Mouse (Mus musculus): Measurements from ENCODE around the gene Zfand4. TPM values are rescaled to one million over a fixed set of nuclear protein-coding genes. Genes with fewer than 3 reads are reported as not detected.

Gene Zfand4
- polyA plus RNA-seq, 1 experiment from 2014 or later: 6.7 TPM

DNA sequence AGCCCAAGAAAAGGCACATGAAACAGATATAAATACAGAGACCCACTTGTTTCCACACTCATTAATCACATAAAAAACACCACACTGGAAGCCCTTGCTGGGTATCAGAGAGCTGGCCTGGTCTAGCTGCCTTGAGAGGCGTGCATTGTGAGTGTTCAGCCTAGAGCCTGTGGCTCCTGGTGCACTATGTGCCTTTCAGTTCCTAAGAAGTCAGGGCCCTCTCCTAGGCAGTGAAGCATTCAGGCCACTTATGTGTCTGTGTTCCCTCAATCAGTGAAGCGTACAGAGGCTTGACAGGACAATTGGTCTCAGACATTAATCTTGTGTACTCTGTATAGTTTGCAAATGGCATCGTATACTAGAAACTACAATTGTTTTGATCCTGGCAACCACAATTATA is 19.3 kb downstream of the Zfand4 start:
- Histone ChIP-seq H3K4me2 (ENCODE audit: low read depth, low read length) (no peak overlapping the region), H3K4me3 (ENCODE audit: low read depth, low read length) (no peak overlapping the region), H3K4me1 (ENCODE audit: control insufficient read depth, insufficient read depth, low read length) (no peaks in the 10 kb centered on the region), H3K27me3 (ENCODE audit: control insufficient read depth, insufficient read depth, low read length) (no peaks in the 10 kb centered on the region), H3K9me3 (ENCODE audit: control insufficient read depth, low read length) (no peaks in the 10 kb centered on the region), H3K9ac (replicated peaks; ENCODE audit: low read depth, low read length) (no peak overlapping the region), H3K27ac (ENCODE audit: low read depth, low read length) (no peak overlapping the region), H3K36me3 (ENCODE audit: control insufficient read depth, insufficient read depth, low read length) (no peaks in the 10 kb centered on the region)
- no peak for ATAC-seq (ENCODE audit: low read depth)
- 44% methylated on average over 3 of the region's 3 CpGs for WGBS

GRCm38 (mm10) chr6:116286321-116286720 is 22.3 kb downstream of the Zfand4 start:
- 95% methylated on average over 4 of the region's 4 CpGs for WGBS
- ATAC-seq (ENCODE audit: low read depth): no peak

DNA sequence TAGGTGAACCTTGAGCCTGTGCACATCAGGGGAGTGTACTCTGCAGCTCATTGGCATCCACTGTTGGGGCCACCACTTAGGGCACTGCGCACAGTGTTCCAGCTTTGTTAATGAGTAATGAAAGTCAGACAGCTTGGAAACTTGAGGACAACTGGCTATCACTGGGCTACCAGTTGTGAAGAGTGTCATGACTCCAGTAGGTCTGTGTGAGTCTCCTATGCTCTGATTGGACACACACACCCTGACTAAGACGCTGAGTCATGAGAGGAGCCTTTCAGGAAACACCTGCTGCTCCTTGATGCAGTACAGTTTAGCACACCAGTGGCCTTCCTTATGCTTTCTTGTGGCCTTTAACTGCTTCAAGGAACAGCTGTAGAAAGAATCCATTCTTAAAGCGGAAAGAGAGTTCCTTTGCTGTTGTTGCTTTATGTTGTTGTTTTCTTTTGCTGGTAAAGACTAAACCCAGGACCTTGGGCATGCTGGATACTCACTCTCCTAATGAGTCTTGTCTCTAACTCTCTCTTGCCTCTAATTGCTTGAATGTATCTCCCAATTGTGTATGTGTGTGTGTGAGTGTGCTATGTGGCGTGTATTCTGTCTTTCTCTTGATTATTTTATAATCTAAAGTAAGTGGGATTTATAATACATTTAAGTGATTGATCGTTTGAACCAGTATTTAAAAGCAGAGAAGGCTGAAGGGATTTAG is 23.0 kb downstream of the Zfand4 start:
- H3K4me1 ChIP-seq (ENCODE audit: control insufficient read depth, insufficient read depth, low read length): no peaks in the 10 kb centered on the region
- WGBS: 81% methylated on average over 5 of the region's 5 CpGs
- H3K9ac ChIP-seq (replicated peaks; ENCODE audit: low read depth, low read length): no peak overlapping the region

More at GRCm38 (mm10) chr6:116286321-116286720, 22.3 kb downstream of the Zfand4 start:
- H3K4me2 ChIP-seq (ENCODE audit: low read depth, low read length): no peak overlapping the region
- H3K36me3 ChIP-seq (ENCODE audit: control insufficient read depth, insufficient read depth, low read length): no peaks in the 10 kb centered on the region
- no peaks in the 10 kb centered on the region for H3K27me3 ChIP-seq (ENCODE audit: control insufficient read depth, insufficient read depth, low read length)
- no peak overlapping the region for H3K9ac ChIP-seq (replicated peaks; ENCODE audit: low read depth, low read length)
- H3K4me3 ChIP-seq (ENCODE audit: low read depth, low read length): no peak overlapping the region
- H3K9me3 ChIP-seq (ENCODE audit: control insufficient read depth, low read length): no peaks in the 10 kb centered on the region
- no peaks in the 10 kb centered on the region for H3K4me1 ChIP-seq (ENCODE audit: control insufficient read depth, insufficient read depth, low read length)
- no peak overlapping the region for H3K27ac ChIP-seq (ENCODE audit: low read depth, low read length)

DNA sequence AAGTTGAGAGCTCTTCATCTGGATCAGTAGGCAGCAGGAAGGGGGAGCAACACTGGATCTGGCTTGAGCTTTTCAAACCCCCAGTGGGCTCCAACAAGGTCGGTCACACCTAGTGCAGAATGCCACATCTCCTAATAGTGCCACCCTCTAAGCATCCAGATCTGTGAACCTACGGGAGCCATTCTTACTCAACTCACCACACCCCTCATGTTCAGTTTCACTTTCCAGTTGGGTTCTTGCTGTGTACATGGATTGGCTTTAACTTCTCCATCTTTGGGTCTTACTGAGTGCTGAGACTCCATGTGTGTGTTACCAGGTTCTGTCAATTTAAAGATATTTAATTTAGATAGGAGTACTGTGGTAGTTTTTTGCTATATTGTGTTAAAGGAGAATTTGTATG is 47.4 kb downstream of the Zfand4 start:
- H3K4me1 ChIP-seq (ENCODE audit: control insufficient read depth, insufficient read depth, low read length): no peaks in the 10 kb centered on the region
- 90% methylated on average over 2 of the region's 2 CpGs for WGBS

More for the DNA sequence above, 23.0 kb downstream of the Zfand4 start:
- Histone ChIP-seq H3K4me3 (ENCODE audit: low read depth, low read length) (no peak overlapping the region), H3K4me2 (ENCODE audit: low read depth, low read length) (no peak overlapping the region), H3K27me3 (ENCODE audit: control insufficient read depth, insufficient read depth, low read length) (no peaks in the 10 kb centered on the region), H3K27ac (ENCODE audit: low read depth, low read length) (no peak overlapping the region), H3K36me3 (ENCODE audit: control insufficient read depth, insufficient read depth, low read length) (no peaks in the 10 kb centered on the region), H3K9me3 (ENCODE audit: control insufficient read depth, low read length) (no peaks in the 10 kb centered on the region)
- ATAC-seq (ENCODE audit: low read depth): no peak

DNA sequence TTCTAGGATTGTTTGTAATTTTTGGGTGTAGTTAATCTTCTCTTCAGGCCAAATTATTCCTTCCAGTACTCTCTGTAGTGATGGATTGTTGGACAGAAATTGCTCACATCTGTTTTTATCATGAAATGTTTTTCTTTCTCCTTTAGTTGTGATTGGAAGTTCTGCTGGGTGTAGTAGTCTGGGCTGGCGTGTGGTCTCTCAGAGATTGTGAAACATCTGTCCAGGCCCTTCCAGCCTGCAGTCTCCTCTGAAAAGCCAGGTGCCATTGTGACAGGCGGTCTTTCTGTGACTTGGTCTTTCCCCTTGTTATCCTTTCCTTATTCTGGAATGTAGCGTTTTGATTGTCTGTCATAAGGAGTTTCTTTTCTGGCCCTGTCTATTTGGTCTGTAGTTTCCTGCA is 55.2 kb downstream of the Zfand4 start:
- H3K36me3 ChIP-seq (ENCODE audit: control insufficient read depth, insufficient read depth, low read length): no peaks in the 10 kb centered on the region
- H3K27ac ChIP-seq (ENCODE audit: low read depth, low read length): no peak overlapping the region
- no peak for ATAC-seq (ENCODE audit: low read depth)
- H3K4me1 ChIP-seq (ENCODE audit: control insufficient read depth, insufficient read depth, low read length): no peaks in the 10 kb centered on the region
- no peaks in the 10 kb centered on the region for H3K9me3 ChIP-seq (ENCODE audit: control insufficient read depth, low read length)
- no peak overlapping the region for H3K4me2 ChIP-seq (ENCODE audit: low read depth, low read length)
- 86% methylated on average over 3 of the region's 3 CpGs for WGBS
- no peak overlapping the region for H3K4me3 ChIP-seq (ENCODE audit: low read depth, low read length)
- H3K9ac ChIP-seq (replicated peaks; ENCODE audit: low read depth, low read length): no peak overlapping the region
- H3K27me3 ChIP-seq (ENCODE audit: control insufficient read depth, insufficient read depth, low read length): no peaks in the 10 kb centered on the region

More for the DNA sequence above, 47.4 kb downstream of the Zfand4 start:
- no peak overlapping the region for H3K27ac ChIP-seq (ENCODE audit: low read depth, low read length)
- no peaks in the 10 kb centered on the region for H3K9me3 ChIP-seq (ENCODE audit: control insufficient read depth, low read length)
- no peaks in the 10 kb centered on the region for H3K27me3 ChIP-seq (ENCODE audit: control insufficient read depth, insufficient read depth, low read length)
- no peak overlapping the region for H3K4me3 ChIP-seq (ENCODE audit: low read depth, low read length)
- H3K9ac ChIP-seq (replicated peaks; ENCODE audit: low read depth, low read length): no peak overlapping the region
- no peak overlapping the region for H3K4me2 ChIP-seq (ENCODE audit: low read depth, low read length)
- H3K36me3 ChIP-seq (ENCODE audit: control insufficient read depth, insufficient read depth, low read length): no peaks in the 10 kb centered on the region
- ATAC-seq (ENCODE audit: low read depth): no peak

GRCm38 (mm10) chr6:116326641-116327040 is 62.6 kb downstream of the Zfand4 start:
- H3K4me1 ChIP-seq (ENCODE audit: control insufficient read depth, insufficient read depth, low read length): no peaks in the 10 kb centered on the region
- H3K27me3 ChIP-seq (ENCODE audit: control insufficient read depth, insufficient read depth, low read length): no peaks in the 10 kb centered on the region
- no peak for ATAC-seq (ENCODE audit: low read depth)
- no peak overlapping the region for H3K27ac ChIP-seq (ENCODE audit: low read depth, low read length)
- H3K9me3 ChIP-seq (ENCODE audit: control insufficient read depth, low read length): no peaks in the 10 kb centered on the region
- H3K4me3 ChIP-seq (ENCODE audit: low read depth, low read length): no peak overlapping the region
- 80% methylated on average over 3 of the region's 3 CpGs for WGBS
- H3K4me2 ChIP-seq (ENCODE audit: low read depth, low read length): no peak overlapping the region
- no peak overlapping the region for H3K9ac ChIP-seq (replicated peaks; ENCODE audit: low read depth, low read length)
- no peaks in the 10 kb centered on the region for H3K36me3 ChIP-seq (ENCODE audit: control insufficient read depth, insufficient read depth, low read length)

- H3K9me3 ChIP-seq (ENCODE audit: control insufficient read depth, low read length): no peaks in the 10 kb centered on the region
These were observed 67.4 kb downstream of the Zfand4 start for GRCm38 (mm10) chr6:116331396-116331795.

GRCm38 (mm10) chr6:116337466-116337834 is 73.4 kb downstream of the Zfand4 start:
- Histone ChIP-seq H3K9ac (replicated peaks; ENCODE audit: low read depth, low read length) (peak overlapping the region; percentile 88), H3K36me3 (ENCODE audit: control insufficient read depth, insufficient read depth, low read length) (no peaks in the 10 kb centered on the region), H3K27ac (ENCODE audit: low read depth, low read length) (no peak overlapping the region), H3K4me3 (ENCODE audit: low read depth, low read length) (peak overlapping the region; percentile 96), H3K27me3 (ENCODE audit: control insufficient read depth, insufficient read depth, low read length) (no peaks in the 10 kb centered on the region), H3K9me3 (ENCODE audit: control insufficient read depth, low read length) (no peaks in the 10 kb centered on the region), H3K4me2 (ENCODE audit: low read depth, low read length) (peak overlapping the region; percentile 63), H3K4me1 (ENCODE audit: control insufficient read depth, insufficient read depth, low read length) (peaks cover 15% of the 10 kb centered on the region)
- ATAC-seq (ENCODE audit: low read depth): no peak
- 2% methylated on average over 7 of the region's 7 CpGs for WGBS

More at GRCm38 (mm10) chr6:116331396-116331795, 67.4 kb downstream of the Zfand4 start:
- H3K4me3 ChIP-seq (ENCODE audit: low read depth, low read length): no peak overlapping the region
- ATAC-seq (ENCODE audit: low read depth): no peak
- H3K27ac ChIP-seq (ENCODE audit: low read depth, low read length): no peak overlapping the region
- H3K4me1 ChIP-seq (ENCODE audit: control insufficient read depth, insufficient read depth, low read length): no peaks in the 10 kb centered on the region
- no peaks in the 10 kb centered on the region for H3K27me3 ChIP-seq (ENCODE audit: control insufficient read depth, insufficient read depth, low read length)
- no peaks in the 10 kb centered on the region for H3K36me3 ChIP-seq (ENCODE audit: control insufficient read depth, insufficient read depth, low read length)
- WGBS: 76% methylated on average over 2 of the region's 2 CpGs
- H3K4me2 ChIP-seq (ENCODE audit: low read depth, low read length): no peak overlapping the region
- H3K9ac ChIP-seq (replicated peaks; ENCODE audit: low read depth, low read length): no peak overlapping the region

DNA sequence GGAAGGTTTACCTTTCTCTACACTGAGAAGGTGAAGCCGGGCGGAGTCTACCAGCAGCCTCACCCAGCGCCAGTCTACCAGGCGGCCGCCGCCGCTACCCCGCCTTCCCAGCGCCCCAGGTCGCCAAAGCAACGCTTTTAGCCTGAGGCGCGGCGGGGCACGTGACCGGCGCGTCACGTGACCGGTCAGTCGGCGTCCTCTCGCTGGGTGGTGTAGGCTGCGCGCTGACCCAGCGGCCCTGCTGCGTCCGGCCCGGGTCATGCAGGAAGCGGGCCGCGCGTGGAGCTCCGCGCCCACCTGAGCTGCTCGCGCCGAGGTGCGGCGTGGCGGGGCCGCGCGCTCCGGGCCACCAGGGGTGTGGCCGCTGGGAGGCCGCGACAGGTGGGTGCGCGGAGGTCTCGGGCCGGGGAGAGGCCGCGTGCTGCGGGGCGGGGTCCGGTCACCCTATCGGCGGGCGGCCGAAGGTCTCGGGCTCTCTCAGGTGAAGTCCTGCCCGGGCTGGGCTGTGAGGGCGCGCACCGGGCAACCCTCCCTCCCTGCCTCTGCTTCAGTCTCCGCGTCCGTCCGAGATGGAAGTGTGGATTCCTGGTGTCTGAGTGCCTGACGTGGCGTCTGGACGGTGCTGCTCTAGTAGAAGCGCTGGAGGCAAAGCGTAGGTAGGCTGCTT is 73.9 kb downstream of the Zfand4 start, which contains the start of gene March8:
Gene March8 (plus strand): TSS at position 190 of the 667 bp plus-strand sequence.
- Histone ChIP-seq H3K9ac (replicated peaks; ENCODE audit: low read depth, low read length) (peak within 1 kb of the TSS; percentile 88), H3K4me3 (ENCODE audit: low read depth, low read length) (peak within 1 kb of the TSS; percentile 96), H3K4me1 (ENCODE audit: control insufficient read depth, insufficient read depth, low read length) (peaks cover 15% of the 10 kb centered on the region), H3K9me3 (ENCODE audit: control insufficient read depth, low read length) (no peaks in the 10 kb centered on the region), H3K27ac (ENCODE audit: low read depth, low read length) (peak within 1 kb of the TSS; percentile 67; the same call in 1 of the 2 replicates), H3K27me3 (ENCODE audit: control insufficient read depth, insufficient read depth, low read length) (no peaks in the 10 kb centered on the region), H3K4me2 (ENCODE audit: low read depth, low read length) (peak within 1 kb of the TSS; percentile 63), H3K36me3 (ENCODE audit: control insufficient read depth, insufficient read depth, low read length) (no peaks in the 10 kb centered on the region)
- peak; percentile 93 for ATAC-seq (ENCODE audit: low read depth)
- WGBS: under 1% methylated on average over 73 of the region's 75 CpGs
